Mouse (Mus musculus) limb, embryonic 11.5 days (tissue): ENCODE results near the gene Tmbim1. TPM values are rescaled to one million over a fixed set of nuclear protein-coding genes. Genes with fewer than 3 reads are reported as not detected.

Source experiments
- ATAC-seq: fragments of 200-750 bp; cut with Nextera tagmentation; 2 replicates; pipeline ENCODE4 v1.8.0; 2017; ENCODE audit warnings: low read depth; ENCODE audit not compliant: insufficient number of reproducible peaks, low FRiP score, low TSS enrichment
- DNase-seq: peaks from one replicate; pipeline ENCODE4 v3.0.0-alpha.2; 2015; ENCODE audit warnings: low spot score
- H3K27ac ChIP-seq: fragments of 300-500 bp; sonication (generic); replicated peaks from 2 replicates; pipeline ENCODE4 v1.5.1; 2014; ENCODE audit warnings: low read depth, mild to moderate bottlenecking, low read length
- H3K27me3 ChIP-seq: fragments of 300-500 bp; sonication (generic); 2 replicates; pipeline ENCODE4 v1.6.1; 2014; ENCODE audit warnings: mild to moderate bottlenecking, low read length, mixed read lengths; ENCODE audit not compliant: control insufficient read depth, insufficient read depth
- H3K36me3 ChIP-seq: fragments of 300-500 bp; sonication (generic); 2 replicates; pipeline ENCODE4 v1.6.1; 2014; ENCODE audit warnings: mild to moderate bottlenecking, low read length, moderate library complexity, mixed read lengths; ENCODE audit not compliant: control insufficient read depth, insufficient read depth
- H3K4me1 ChIP-seq: fragments of 300-500 bp; sonication (generic); 2 replicates; pipeline ENCODE4 v1.6.1; 2014; ENCODE audit warnings: low read length, mixed read lengths; ENCODE audit not compliant: control insufficient read depth, insufficient read depth
- H3K4me2 ChIP-seq: fragments of 300-500 bp; sonication (generic); 2 replicates; pipeline ENCODE4 v1.6.1; 2014; ENCODE audit warnings: low read depth, mild to moderate bottlenecking, moderate library complexity; ENCODE audit not compliant: severe bottlenecking
- H3K4me3 ChIP-seq: fragments of 300-500 bp; sonication (generic); 2 replicates; pipeline ENCODE4 v1.5.1; 2014; ENCODE audit warnings: low read depth, low read length
- H3K9ac ChIP-seq: fragments of 300-500 bp; sonication (generic); 2 replicates; pipeline ENCODE4 v1.6.1; 2014; ENCODE audit warnings: mild to moderate bottlenecking, low read length
- H3K9me3 ChIP-seq: fragments of 300-500 bp; sonication (generic); 2 replicates; pipeline ENCODE4 v1.6.1; 2016; ENCODE audit warnings: low read length; ENCODE audit not compliant: control insufficient read depth
- WGBS: fragments of 180-500 bp; shearing (Covaris S2); extraction: QIAGEN DNeasy Blood & Tissue Kit; methylation state at CpG from one replicate; pipeline ENCODE4 v1.1.7; 2014; 5-methylcytosine and 5-hydroxymethylcytosine counted together
- polyA plus RNA-seq: library from polyadenylated mRNA; unstranded; fragments of >200 nt; fragmentation: Nextera tagmentation; extraction: Ambion mirVana; gene quantifications from 2 replicates; pipeline ENCODE4 v1.2.1, GENCODE M21; 2014

Gene Tmbim1
- polyA plus RNA-seq: 10.3 and 10.5 TPM in 2 replicates

- no peak for ATAC-seq
- Histone ChIP-seq H3K4me3 (peak within 1 kb of the TSS; percentile 60; the same call in 1 of the 2 replicates), H3K4me1 (peaks cover 7% of the 10 kb centered on the region; the same call in 1 of the 2 replicates), H3K9ac (no peak within 1 kb of the TSS), H3K27me3 (no peaks in the 10 kb centered on the region), H3K36me3 (no peaks in the 10 kb centered on the region), H3K27ac (no peak within 1 kb of the TSS), H3K4me2 (peak within 1 kb of the TSS; percentile 86), H3K9me3 (no peaks in the 10 kb centered on the region)
- no peak for DNase-seq
- 42% methylated on average over 2 of the region's 2 CpGs for WGBS
Observed at GRCm38 (mm10) chr1:74305522-74305921, at the start of gene Tmbim1. Tmbim1 (minus strand) TSS chr1:74305622.

DNA sequence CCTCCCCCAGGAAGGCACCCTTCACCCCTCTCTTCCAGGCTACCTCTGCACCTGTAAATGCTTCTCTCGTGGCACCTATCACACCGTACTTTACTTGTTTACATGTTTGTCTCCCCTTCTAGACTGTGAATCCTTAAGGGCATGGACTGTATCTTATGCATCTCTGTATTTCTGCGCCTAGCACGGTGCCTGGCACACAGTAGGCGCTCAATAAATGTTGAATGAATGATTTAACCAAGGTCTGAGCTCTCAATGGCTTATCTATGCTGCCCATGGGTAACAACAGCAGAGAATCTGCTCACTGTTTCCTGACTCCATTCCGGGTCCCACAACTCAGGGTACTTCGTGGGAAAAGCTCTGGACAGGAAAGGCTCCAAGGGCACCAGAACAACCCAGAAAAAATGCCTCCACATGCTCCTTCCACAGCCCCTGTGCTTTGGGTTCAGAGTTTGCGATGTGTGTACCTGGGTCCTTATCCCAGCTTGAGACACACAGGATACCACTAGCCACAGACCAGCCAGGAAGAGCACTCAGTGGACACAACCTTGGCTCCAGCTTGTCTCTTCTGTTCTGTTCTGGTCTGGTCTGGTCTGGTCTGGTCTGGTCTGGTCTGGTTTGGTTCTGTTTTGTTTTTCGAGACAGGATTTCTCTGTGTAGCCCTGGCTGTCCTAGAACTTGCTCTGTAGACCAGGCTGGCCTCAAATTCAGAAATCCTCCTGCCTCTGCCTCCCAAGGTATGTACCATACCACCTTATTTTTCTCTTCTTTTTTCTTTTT lies 48.2 kb upstream of the Tmbim1 start:
- no peak for ATAC-seq
- Histone ChIP-seq H3K27ac (no peak overlapping the region), H3K4me1 (no peaks in the 10 kb centered on the region), H3K9ac (no peak overlapping the region), H3K9me3 (no peaks in the 10 kb centered on the region), H3K27me3 (no peaks in the 10 kb centered on the region), H3K4me2 (no peak overlapping the region), H3K4me3 (no peak overlapping the region), H3K36me3 (no peaks in the 10 kb centered on the region)
- DNase-seq: no peak
- 94% methylated on average over 9 of the region's 9 CpGs for whole genome bisulfite sequencing

GRCm38 (mm10) chr1:74352532-74353096 lies 47.2 kb upstream of the Tmbim1 start:
- Histone ChIP-seq H3K36me3 (no peaks in the 10 kb centered on the region), H3K4me2 (no peak overlapping the region), H3K4me1 (no peaks in the 10 kb centered on the region), H3K9me3 (no peaks in the 10 kb centered on the region), H3K9ac (no peak overlapping the region), H3K27me3 (no peaks in the 10 kb centered on the region), H3K4me3 (no peak overlapping the region), H3K27ac (no peak overlapping the region)
- no peak for ATAC-seq
- DNase-seq: no peak
- WGBS: 75% methylated on average over 5 of the region's 5 CpGs

DNA sequence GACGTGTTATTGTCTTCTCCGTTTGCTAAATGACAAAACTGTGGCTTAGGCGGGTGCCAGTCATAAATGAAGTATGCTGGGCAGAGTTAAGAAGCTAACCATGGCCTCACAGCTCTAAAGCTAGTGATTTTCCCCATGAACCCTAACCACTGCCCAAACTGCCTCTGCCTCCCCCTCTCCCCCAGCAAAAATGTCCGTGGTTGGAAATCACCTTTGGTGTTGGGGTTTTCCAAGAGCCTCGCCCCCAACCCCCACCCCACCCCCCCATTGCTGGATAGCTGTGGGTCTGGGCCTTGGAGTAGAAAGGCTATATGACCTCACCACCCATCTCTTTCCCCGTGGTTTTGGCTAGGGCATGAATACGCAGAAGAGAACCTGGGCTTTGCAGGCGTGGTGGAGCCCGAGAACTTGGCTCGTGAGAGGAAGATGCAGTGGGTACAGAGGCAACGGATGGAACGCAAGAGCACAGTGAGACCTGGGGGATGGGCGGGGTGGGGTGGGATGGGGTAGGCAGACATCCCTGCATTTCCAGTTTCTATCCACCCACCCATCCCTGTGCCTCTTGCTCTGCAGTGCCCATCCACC lies 45.9 kb upstream of the Tmbim1 start:
- H3K27me3 ChIP-seq: no peaks in the 10 kb centered on the region
- no peak for DNase-seq
- H3K4me1 ChIP-seq: no peaks in the 10 kb centered on the region
- H3K9ac ChIP-seq: no peak overlapping the region
- 94% methylated on average over 13 of the region's 13 CpGs for WGBS
- no peaks in the 10 kb centered on the region for H3K36me3 ChIP-seq
- ATAC-seq: no peak
- H3K27ac ChIP-seq: no peak overlapping the region
- no peak overlapping the region for H3K4me3 ChIP-seq
- no peaks in the 10 kb centered on the region for H3K9me3 ChIP-seq
- no peak overlapping the region for H3K4me2 ChIP-seq

DNA sequence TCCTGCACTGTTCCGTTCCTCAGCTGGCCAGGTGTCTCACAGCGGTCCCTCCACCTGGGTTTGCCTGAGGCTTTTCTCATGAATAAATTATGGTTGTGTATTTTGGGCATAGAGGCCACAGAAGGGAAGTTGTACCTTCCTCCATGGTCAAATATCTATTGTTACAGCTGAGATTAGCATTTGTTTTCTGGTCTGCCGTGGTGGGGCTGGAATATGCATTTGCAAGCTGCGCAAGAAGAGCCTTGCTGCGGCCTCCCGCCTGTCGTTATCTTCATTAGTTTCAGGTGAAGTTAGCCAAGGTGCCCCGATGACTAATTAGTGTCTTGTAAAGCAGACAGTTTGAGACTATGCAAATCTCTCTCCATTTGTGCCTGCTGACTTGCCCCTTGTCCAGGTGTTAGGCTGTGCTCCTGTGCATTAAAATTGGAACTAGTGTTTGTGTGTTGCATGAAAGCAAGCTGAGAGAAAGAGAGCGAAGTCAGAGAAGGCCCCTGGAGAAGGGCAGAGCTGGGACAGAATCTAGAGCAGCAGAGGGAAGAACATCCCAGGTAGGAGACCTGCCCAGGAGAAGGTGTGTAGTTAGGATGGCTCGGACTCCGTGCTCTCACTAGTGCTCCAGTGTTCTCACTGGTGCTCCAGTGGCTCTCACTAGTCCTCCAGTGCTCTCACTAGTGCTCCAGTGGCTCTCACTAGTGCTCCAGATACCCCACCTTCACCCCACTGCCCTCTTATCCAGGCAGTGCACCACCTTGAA lies 38.9 kb upstream of the Tmbim1 start:
- H3K27ac ChIP-seq: no peak overlapping the region
- no peak overlapping the region for H3K4me2 ChIP-seq
- DNase-seq: no peak
- ATAC-seq: no peak
- H3K9ac ChIP-seq: no peak overlapping the region
- WGBS: 83% methylated on average over 11 of the region's 11 CpGs
- no peaks in the 10 kb centered on the region for H3K9me3 ChIP-seq
- H3K4me1 ChIP-seq: 0 out of 2 replicates have a peak, but pooled peaks cover 6% of the 10 kb centered on the region
- H3K27me3 ChIP-seq: no peaks in the 10 kb centered on the region
- H3K4me3 ChIP-seq: no peak overlapping the region
- no peaks in the 10 kb centered on the region for H3K36me3 ChIP-seq

DNA sequence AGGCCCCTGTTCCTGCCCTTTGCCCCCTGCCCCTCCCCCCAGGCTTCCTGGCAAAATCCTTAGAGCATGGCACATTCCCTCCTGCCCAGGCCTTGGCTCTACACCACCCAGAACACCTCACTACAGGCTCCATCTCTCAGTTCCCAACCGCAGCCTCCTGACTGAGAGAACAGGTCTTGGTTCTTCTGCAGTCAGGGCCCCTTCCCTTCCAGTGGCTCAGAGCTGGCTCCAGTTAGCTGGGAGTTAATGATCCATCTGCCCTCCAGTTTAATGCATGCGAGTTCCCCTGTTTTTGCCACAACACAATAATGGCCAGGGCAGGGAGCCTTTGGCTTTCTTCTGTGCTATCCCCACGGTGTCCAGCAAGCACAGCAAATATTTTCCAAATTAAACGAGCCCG lies 37.7 kb upstream of the Tmbim1 start:
- Histone ChIP-seq H3K4me2 (no peak overlapping the region), H3K9me3 (no peaks in the 10 kb centered on the region), H3K27me3 (no peaks in the 10 kb centered on the region), H3K36me3 (no peaks in the 10 kb centered on the region), H3K27ac (0 out of 2 replicates have a peak overlapping the region, but pooled peaks have one; percentile 4), H3K4me3 (no peak overlapping the region), H3K9ac (no peak overlapping the region), H3K4me1 (0 out of 2 replicates have a peak, but pooled peaks cover 8% of the 10 kb centered on the region)
- no peak for ATAC-seq
- DNase-seq: no peak
- 72% methylated on average over 5 of the region's 5 CpGs for WGBS

- no peak overlapping the region for H3K4me3 ChIP-seq
- H3K4me2 ChIP-seq: no peak overlapping the region
- H3K4me1 ChIP-seq: 0 out of 2 replicates have a peak, but pooled peaks cover 8% of the 10 kb centered on the region
- DNase-seq: no peak
- H3K9me3 ChIP-seq: no peaks in the 10 kb centered on the region
- no peak for ATAC-seq
- H3K27me3 ChIP-seq: no peaks in the 10 kb centered on the region
- H3K9ac ChIP-seq: no peak overlapping the region
- no peaks in the 10 kb centered on the region for H3K36me3 ChIP-seq
- H3K27ac ChIP-seq: no peak overlapping the region
- WGBS: 100% methylated on average over 1 of the region's 1 CpGs
Observed at GRCm38 (mm10) chr1:74342308-74342707, 36.9 kb upstream of the Tmbim1 start.

GRCm38 (mm10) chr1:74341898-74342297 lies 36.5 kb upstream of the Tmbim1 start:
- H3K4me1 ChIP-seq: 0 out of 2 replicates have a peak, but pooled peaks cover 8% of the 10 kb centered on the region
- H3K9ac ChIP-seq: no peak overlapping the region
- no peaks in the 10 kb centered on the region for H3K36me3 ChIP-seq
- DNase-seq (no peak), ATAC-seq (no peak)
- no peaks in the 10 kb centered on the region for H3K27me3 ChIP-seq
- no peak overlapping the region for H3K27ac ChIP-seq
- no peak overlapping the region for H3K4me2 ChIP-seq
- no peaks in the 10 kb centered on the region for H3K9me3 ChIP-seq
- 88% methylated on average over 7 of the region's 7 CpGs for WGBS
- H3K4me3 ChIP-seq: no peak overlapping the region
